Mouse (Mus musculus) myocyte (in vitro differentiated cells): ENCODE results near the gene Slc26a6.

Experiments
- CEBPB ChIP-seq: IDR thresholded peaks from 2 replicates; pipeline ENCODE4 v1.6.1; 2011; ENCODE audit warnings: mild to moderate bottlenecking, moderate library complexity; ENCODE audit not compliant: poor library complexity, insufficient read depth, severe bottlenecking
- E2F4 ChIP-seq: IDR thresholded peaks from one replicate; pipeline ENCODE4 v1.6.1; 2011; ENCODE audit warnings: mild to moderate bottlenecking, control low read depth, moderate library complexity; ENCODE audit not compliant: insufficient read depth
- MAX ChIP-seq: IDR thresholded peaks from one replicate; pipeline ENCODE4 v1.6.1; 2011; ENCODE audit warnings: low read depth, mild to moderate bottlenecking, control low read depth
- MYOD1 ChIP-seq, 3 experiments: IDR thresholded peaks; one replicate each; pipeline ENCODE4 v1.6.1; 2011; ENCODE audit warnings: control low read depth in 2 of 3, low read depth in 2 of 3, mild to moderate bottlenecking in 2 of 3, moderate library complexity in 1 of 3; ENCODE audit not compliant: insufficient read length in 2 of 3, control insufficient read depth in 1 of 3
- MYOG ChIP-seq, 3 experiments: IDR thresholded peaks; one replicate each; pipeline ENCODE4 v1.6.1; 2011; ENCODE audit warnings: control low read depth in 2 of 3, low read depth in 2 of 3, mild to moderate bottlenecking in 2 of 3; ENCODE audit not compliant: insufficient read length in 2 of 3, control insufficient read depth in 1 of 3, insufficient read depth in 1 of 3
- POLR2A ChIP-seq: IDR thresholded peaks from one replicate; pipeline ENCODE4 v1.6.1; 2011; ENCODE audit warnings: low read depth, mild to moderate bottlenecking, control low read depth, moderate library complexity; ENCODE audit not compliant: insufficient read length
- POLR2AphosphoS2 ChIP-seq: IDR thresholded peaks from one replicate; pipeline ENCODE4 v1.6.1; 2011; ENCODE audit warnings: low read depth, control low read depth; ENCODE audit not compliant: insufficient read length
- REST ChIP-seq: IDR thresholded peaks from one replicate; pipeline ENCODE4 v1.6.1; 2011; ENCODE audit warnings: mild to moderate bottlenecking, control low read depth, moderate library complexity; ENCODE audit not compliant: insufficient read depth, insufficient read length
- SRF ChIP-seq: IDR thresholded peaks from one replicate; pipeline ENCODE4 v1.6.1; 2011; ENCODE audit warnings: low read depth; ENCODE audit not compliant: control insufficient read depth, insufficient read length
- TCF12 ChIP-seq: IDR thresholded peaks from one replicate; pipeline ENCODE4 v1.6.1; 2011; ENCODE audit warnings: mild to moderate bottlenecking, control low read depth; ENCODE audit not compliant: poor library complexity, insufficient read depth, severe bottlenecking
- USF1 ChIP-seq: IDR thresholded peaks from one replicate; pipeline ENCODE4 v1.6.1; 2011; ENCODE audit warnings: low read depth, mild to moderate bottlenecking, control low read depth, moderate library complexity

DNA sequence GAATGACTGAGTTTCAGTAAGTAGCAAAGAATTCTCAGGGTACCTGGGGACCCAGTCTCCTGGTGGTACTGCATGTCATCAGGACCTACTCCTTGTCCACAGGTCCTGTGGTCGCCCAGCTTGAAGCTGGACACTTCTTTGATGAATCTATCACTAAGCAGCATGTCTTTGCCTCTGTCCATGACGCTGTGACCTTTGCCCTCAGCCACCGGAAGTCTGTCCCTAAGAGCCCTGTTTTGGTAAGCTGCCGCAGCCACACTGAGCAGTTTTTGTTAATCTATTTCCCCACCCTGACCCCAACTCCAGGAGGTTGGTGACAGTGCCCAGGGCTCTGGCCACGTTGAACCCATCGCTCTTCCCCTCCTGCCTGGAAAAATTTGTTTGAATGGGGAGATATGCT, 59.2 kb downstream of the Slc26a6 start:
- TF ChIP-seq E2F4, result no peak
- no peak for TF ChIP-seq USF1
- TF ChIP-seq MYOD1 (IDR thresholded peaks at IDR 0.05; ENCODE audit: control insufficient read depth in 1 of 3, insufficient read length in 2 of 3, low read depth in 2 of 3), result no peak
- TF ChIP-seq POLR2A, result no peak
- TF ChIP-seq MAX, result no peak
- no peak for TF ChIP-seq TCF12
- no peak for TF ChIP-seq REST
- no peak for TF ChIP-seq SRF
- no peak for TF ChIP-seq POLR2AphosphoS2
- TF ChIP-seq CEBPB, result no peak
- TF ChIP-seq MYOG (IDR thresholded peaks at IDR 0.05; ENCODE audit: control insufficient read depth in 1 of 3, insufficient read depth in 1 of 3, insufficient read length in 2 of 3, low read depth in 2 of 3), result no peak
